Mouse (Mus musculus) testis, adult 2 months (tissue): ENCODE measurements around the gene Tcf3. TPM values are rescaled to one million over a fixed set of nuclear protein-coding genes. Genes with fewer than 3 reads are reported as not detected.
A peak's percentile ranks its signal among the peaks of the same experiment; 100 is the strongest.

ENCODE experiments used
- H3K27ac ChIP-seq: fragments of 200-500 bp; 2 replicates; pipeline ENCODE4 v1.5.1; 2012; ENCODE audit warnings: low read depth, low read length; ENCODE audit not compliant: control insufficient read depth, insufficient read depth
- H3K27me3 ChIP-seq: fragments of 200-500 bp; 2 replicates; pipeline ENCODE4 v1.6.1; 2012; ENCODE audit warnings: mild to moderate bottlenecking, low read length, moderate library complexity; ENCODE audit not compliant: control insufficient read depth, insufficient read depth
- H3K36me3 ChIP-seq: fragments of 200-500 bp; 2 replicates; pipeline ENCODE4 v1.6.1; 2012; ENCODE audit warnings: mild to moderate bottlenecking, low read length; ENCODE audit not compliant: control insufficient read depth, insufficient read depth
- H3K4me1 ChIP-seq: fragments of 200-500 bp; 2 replicates; pipeline ENCODE4 v1.6.1; 2012; ENCODE audit warnings: low read length; ENCODE audit not compliant: control insufficient read depth, insufficient read depth
- H3K4me3 ChIP-seq: fragments of 200-500 bp; 2 replicates; pipeline ENCODE4 v1.5.1; 2012; ENCODE audit warnings: low read depth, mild to moderate bottlenecking, low read length, moderate library complexity, mixed read lengths; ENCODE audit not compliant: control insufficient read depth
- CTCF ChIP-seq: fragments of 200-500 bp; IDR thresholded peaks from 2 replicates; pipeline ENCODE4 v1.5.1; 2012; ENCODE audit warnings: low read depth, mild to moderate bottlenecking, inconsistent platforms, low read length, moderate library complexity; ENCODE audit not compliant: control insufficient read depth, insufficient read depth, insufficient replicate concordance
- POLR2A ChIP-seq: fragments of 200-500 bp; IDR thresholded peaks from 2 replicates; pipeline ENCODE4 v1.6.1; 2012; ENCODE audit warnings: low read depth, mild to moderate bottlenecking, inconsistent platforms, low read length, moderate library complexity; ENCODE audit not compliant: control insufficient read depth
- polyA plus RNA-seq: library from polyadenylated mRNA; depleted of rRNA; stranded (reverse); fragments of >200 nt; gene quantifications from 2 replicates; pipeline ENCODE4 v1.2.3, GENCODE M21; 2012

Tcf3 gene
- polyA plus RNA-seq, 1 experiment = 14.9 TPM

GRCm38 (mm10) chr10:80372706-80373105, 60.7 kb downstream of the Tcf3 start:
- Histone ChIP-seq H3K4me3 (peak overlapping the region; percentile 52), H3K36me3 (no peaks in the 10 kb centered on the region), H3K27ac (no peak overlapping the region), H3K27me3 (no peaks in the 10 kb centered on the region), H3K4me1 (peaks cover 17% of the 10 kb centered on the region)
- TF ChIP-seq CTCF = no peak
- no peak for TF ChIP-seq POLR2A

- TF ChIP-seq POLR2A = no peak
- no peak for TF ChIP-seq CTCF
- Histone ChIP-seq H3K27me3 (no peaks in the 10 kb centered on the region), H3K36me3 (no peaks in the 10 kb centered on the region), H3K27ac (no peak overlapping the region), H3K4me1 (peaks cover 11% of the 10 kb centered on the region), H3K4me3 (peak overlapping the region; percentile 52)
These were observed 61.5 kb downstream of the Tcf3 start for GRCm38 (mm10) chr10:80371983-80372382.

- Histone ChIP-seq H3K4me3 (peak overlapping the region; percentile 52), H3K27ac (peak overlapping the region; percentile 5; the same call in 1 of the 2 replicates), H3K27me3 (no peaks in the 10 kb centered on the region), H3K4me1 (peaks cover 11% of the 10 kb centered on the region), H3K36me3 (no peaks in the 10 kb centered on the region)
- no peak for TF ChIP-seq CTCF
- TF ChIP-seq POLR2A = no peak
These were observed 62.0 kb downstream of the Tcf3 start for GRCm38 (mm10) chr10:80371411-80371966.

GRCm38 (mm10) chr10:80369995-80370747, 63.3 kb downstream of the Tcf3 start:
- TF ChIP-seq CTCF = peak; percentile 48; the same call in 1 of the 2 replicates
- TF ChIP-seq POLR2A = no peak
- H3K27ac ChIP-seq = no peak overlapping the region
- peaks cover 11% of the 10 kb centered on the region for H3K4me1 ChIP-seq
- no peaks in the 10 kb centered on the region for H3K36me3 ChIP-seq
- no peak overlapping the region for H3K4me3 ChIP-seq
- H3K27me3 ChIP-seq = no peaks in the 10 kb centered on the region

GRCm38 (mm10) chr10:80368392-80368791, 65.1 kb downstream of the Tcf3 start:
- H3K4me3 ChIP-seq = no peak overlapping the region
- TF ChIP-seq CTCF (no peak), POLR2A (no peak)
- H3K27me3 ChIP-seq = no peaks in the 10 kb centered on the region
- peaks cover 11% of the 10 kb centered on the region for H3K4me1 ChIP-seq
- H3K36me3 ChIP-seq = no peaks in the 10 kb centered on the region
- no peak overlapping the region for H3K27ac ChIP-seq

- H3K36me3 ChIP-seq = no peaks in the 10 kb centered on the region
- peaks cover 11% of the 10 kb centered on the region for H3K4me1 ChIP-seq
- H3K27ac ChIP-seq = no peak overlapping the region
- H3K27me3 ChIP-seq = no peaks in the 10 kb centered on the region
- no peak overlapping the region for H3K4me3 ChIP-seq
- TF ChIP-seq POLR2A = no peak
- no peak for TF ChIP-seq CTCF
These were observed 65.5 kb downstream of the Tcf3 start for GRCm38 (mm10) chr10:80367954-80368353.

GRCm38 (mm10) chr10:80365736-80366135, 67.7 kb downstream of the Tcf3 start:
- no peaks in the 10 kb centered on the region for H3K27me3 ChIP-seq
- no peak overlapping the region for H3K27ac ChIP-seq
- H3K36me3 ChIP-seq = no peaks in the 10 kb centered on the region
- TF ChIP-seq CTCF (no peak), POLR2A (no peak)
- H3K4me1 ChIP-seq = peaks cover 2% of the 10 kb centered on the region; the same call in 1 of the 2 replicates
- H3K4me3 ChIP-seq = no peak overlapping the region
